Mouse (Mus musculus) megakaryocyte, embryonic 14.5 days (primary cell): ENCODE measurements around the gene Ikzf4.

ENCODE experiments used
- FLI1 ChIP-seq: IDR thresholded peaks from 2 replicates; pipeline ENCODE4 v1.6.1; 2012; ENCODE audit warnings: low read length, inconsistent platforms, mixed read lengths
- GATA1 ChIP-seq: IDR thresholded peaks from 3 replicates; pipeline ENCODE4 v1.6.1; 2012; ENCODE audit warnings: mixed read lengths, low read length, inconsistent platforms, borderline replicate concordance

DNA sequence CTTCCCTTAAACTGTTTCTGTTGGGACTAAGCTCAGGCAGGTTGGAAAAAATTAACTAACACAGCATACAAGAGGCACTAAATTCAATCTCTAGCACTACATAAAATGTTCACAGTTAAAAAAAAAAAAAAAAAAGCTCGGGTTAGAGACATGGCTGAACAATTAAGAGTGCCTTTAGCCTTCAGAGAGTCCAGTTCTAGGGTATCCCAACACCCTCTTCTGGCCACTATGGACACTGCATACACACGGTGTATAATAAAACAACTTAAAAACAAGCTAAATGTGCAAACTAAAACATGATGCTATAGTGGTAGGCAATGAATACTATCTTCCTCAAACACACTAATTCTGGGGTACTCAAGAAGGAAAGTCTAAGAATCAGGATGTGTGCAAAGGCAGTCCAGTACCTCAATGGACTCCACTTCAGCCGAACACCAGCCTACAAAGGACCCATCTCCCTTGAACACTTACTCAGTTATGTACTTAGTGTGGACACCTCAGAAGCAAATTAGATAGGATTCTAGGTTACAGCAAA, 23.7 kb downstream of the Ikzf4 start:
- no peak for TF ChIP-seq GATA1
- TF ChIP-seq FLI1, result no peak
